Mouse (Mus musculus): ENCODE measurements at regions not wholly inside any gene's neighbourhood (a gene's known extent, or its start where the extent isn't known, plus 50 kb on each side); places are given as distances from the start of the nearest gene placed in this dataset.

DNA sequence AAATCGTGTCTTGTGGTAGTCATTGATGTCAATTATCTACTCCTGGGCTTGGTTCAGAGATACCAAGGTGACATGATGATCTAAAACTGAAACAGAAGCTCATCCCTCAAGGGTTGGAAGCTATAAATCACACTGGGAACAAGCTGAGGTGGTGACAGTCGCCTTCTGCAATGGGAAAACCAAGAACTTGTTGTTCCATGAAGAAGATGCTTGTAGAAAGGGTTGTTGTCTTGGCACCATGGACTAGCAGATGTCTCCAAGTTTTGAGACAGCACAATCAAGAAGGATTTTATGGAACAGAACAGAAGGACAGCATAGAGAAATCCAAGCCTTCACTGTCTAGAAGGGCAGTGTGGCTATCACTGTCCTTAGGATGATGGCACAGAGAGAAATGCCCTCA, 2005.4 kb upstream of the Lrrc6 start:
- Histone ChIP-seq H3K27me3 (replicated peaks; ENCODE audit: control insufficient read depth, insufficient read depth, low read length) (no peaks in the 10 kb centered on the region), H3K27ac (ENCODE audit: low read length) (no peak overlapping the region), H3K36me3 (ENCODE audit: control insufficient read depth, insufficient read depth, low read length) (no peaks in the 10 kb centered on the region), H3K4me2 (ENCODE audit: low read depth, low read length) (no peak overlapping the region), H3K9me3 (ENCODE audit: control insufficient read depth, low read length) (no peaks in the 10 kb centered on the region), H3K4me3 (ENCODE audit: low read length) (no peak overlapping the region), H3K9ac (ENCODE audit: low read depth, low read length) (no peak overlapping the region), H3K4me1 (ENCODE audit: control insufficient read depth, insufficient read depth, low read length) (no peaks in the 10 kb centered on the region)
- ATAC-seq: no peak
- 58% methylated on average over 2 of the region's 2 CpGs for WGBS

DNA sequence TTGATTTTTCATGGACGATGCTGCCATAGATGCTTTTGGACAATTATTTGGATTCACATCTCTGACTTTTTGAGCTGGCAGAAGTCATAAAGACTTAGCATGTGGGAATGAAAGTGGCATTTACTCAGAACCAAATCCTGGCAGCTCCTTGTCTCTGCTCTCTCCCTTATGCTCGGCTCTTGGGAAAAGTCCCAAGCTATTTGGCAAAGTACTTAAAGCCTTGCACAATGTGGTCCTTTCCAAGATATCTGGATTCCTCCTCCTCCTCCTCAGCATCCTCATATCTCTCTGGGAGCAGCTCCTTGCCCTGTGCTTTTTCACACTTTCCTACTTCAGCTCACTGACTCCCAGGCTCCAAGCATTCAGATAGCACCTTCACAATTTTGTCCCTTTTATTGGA, 1995.7 kb upstream of the Lrrc6 start:
- Histone ChIP-seq H3K9ac (ENCODE audit: low read depth, low read length) (no peak overlapping the region), H3K4me3 (ENCODE audit: low read length) (no peak overlapping the region), H3K36me3 (ENCODE audit: control insufficient read depth, insufficient read depth, low read length) (no peaks in the 10 kb centered on the region), H3K27ac (ENCODE audit: low read length) (no peak overlapping the region), H3K9me3 (ENCODE audit: control insufficient read depth, low read length) (no peaks in the 10 kb centered on the region), H3K4me1 (ENCODE audit: control insufficient read depth, insufficient read depth, low read length) (no peaks in the 10 kb centered on the region), H3K27me3 (replicated peaks; ENCODE audit: control insufficient read depth, insufficient read depth, low read length) (no peaks in the 10 kb centered on the region), H3K4me2 (ENCODE audit: low read depth, low read length) (no peak overlapping the region)
- WGBS: 83% methylated on average over 2 of the region's 2 CpGs
- ATAC-seq: no peak

DNA sequence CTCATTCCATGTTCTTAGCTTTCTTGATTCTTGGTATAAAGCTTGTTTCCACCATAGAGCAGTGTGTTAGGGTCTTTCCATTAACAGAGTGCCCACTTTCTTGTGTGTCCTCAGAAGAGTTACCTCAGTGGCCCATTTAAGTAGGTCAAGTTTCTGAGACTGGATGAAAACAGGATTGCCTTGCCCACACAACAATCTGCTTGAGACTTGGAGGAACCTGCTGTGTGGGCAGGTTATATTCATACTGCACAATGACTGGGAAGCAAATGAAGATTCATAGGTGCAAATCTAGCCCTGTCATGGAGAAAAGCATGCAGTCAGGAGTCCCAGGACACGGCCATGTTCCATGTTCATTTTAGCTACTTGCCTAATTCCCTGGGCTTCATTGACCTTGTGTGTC, 1984.1 kb upstream of the Lrrc6 start:
- Histone ChIP-seq H3K36me3 (ENCODE audit: control insufficient read depth, insufficient read depth, low read length) (no peaks in the 10 kb centered on the region), H3K4me1 (ENCODE audit: control insufficient read depth, insufficient read depth, low read length) (no peaks in the 10 kb centered on the region), H3K4me3 (ENCODE audit: low read length) (no peak overlapping the region), H3K4me2 (ENCODE audit: low read depth, low read length) (no peak overlapping the region), H3K27ac (ENCODE audit: low read length) (no peak overlapping the region), H3K9me3 (ENCODE audit: control insufficient read depth, low read length) (no peaks in the 10 kb centered on the region), H3K9ac (ENCODE audit: low read depth, low read length) (no peak overlapping the region), H3K27me3 (replicated peaks; ENCODE audit: control insufficient read depth, insufficient read depth, low read length) (no peaks in the 10 kb centered on the region)
- WGBS: 86% methylated on average over 1 of the region's 1 CpGs
- no peak for ATAC-seq

DNA sequence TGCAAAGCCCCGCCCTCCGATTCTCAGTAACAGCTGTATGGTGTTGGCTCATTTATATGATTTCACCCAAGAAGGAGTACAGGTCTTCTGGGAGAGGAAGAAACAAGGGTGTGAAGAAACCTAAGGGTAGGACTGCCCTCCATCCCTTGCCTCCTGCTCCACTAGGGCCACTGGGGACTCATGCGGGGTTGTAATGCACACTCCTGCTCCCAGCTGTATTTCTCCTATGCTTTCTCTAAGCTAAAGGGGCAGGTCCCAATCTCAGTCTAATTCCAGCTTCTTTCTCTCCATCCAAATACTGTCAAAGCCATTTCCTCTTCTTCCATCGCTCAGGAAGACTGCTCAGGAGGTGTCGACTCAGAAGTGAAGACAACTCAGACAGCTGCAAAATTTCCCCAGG, 1977.0 kb upstream of the Lrrc6 start:
- Histone ChIP-seq H3K27ac (ENCODE audit: low read length) (no peak overlapping the region), H3K27me3 (replicated peaks; ENCODE audit: control insufficient read depth, insufficient read depth, low read length) (no peaks in the 10 kb centered on the region), H3K4me1 (ENCODE audit: control insufficient read depth, insufficient read depth, low read length) (no peaks in the 10 kb centered on the region), H3K4me3 (ENCODE audit: low read length) (no peak overlapping the region), H3K4me2 (ENCODE audit: low read depth, low read length) (no peak overlapping the region), H3K9me3 (ENCODE audit: control insufficient read depth, low read length) (no peaks in the 10 kb centered on the region), H3K9ac (ENCODE audit: low read depth, low read length) (no peak overlapping the region), H3K36me3 (ENCODE audit: control insufficient read depth, insufficient read depth, low read length) (no peaks in the 10 kb centered on the region)
- 79% methylated on average over 5 of the region's 5 CpGs for WGBS
- no peak for ATAC-seq

DNA sequence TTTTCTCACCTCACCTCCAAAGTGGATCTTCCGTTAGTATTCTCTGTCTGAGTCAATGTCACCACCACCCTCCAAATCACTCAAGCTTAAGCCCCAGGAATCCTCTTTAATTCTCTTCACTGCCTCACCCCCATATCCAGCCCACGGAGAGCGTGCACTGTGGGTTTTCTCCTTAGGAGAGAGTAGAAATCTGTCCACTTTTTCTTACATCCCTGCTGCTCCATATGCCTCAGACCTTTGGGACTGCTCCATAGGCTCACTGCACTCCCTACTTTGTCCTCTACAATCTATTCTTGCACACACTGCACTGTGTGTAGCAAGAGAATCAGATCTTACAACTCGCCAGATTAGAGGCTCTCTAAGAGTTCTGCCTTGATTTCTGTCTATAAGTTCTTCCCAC, 1971.2 kb upstream of the Lrrc6 start:
- ATAC-seq: no peak
- Histone ChIP-seq H3K4me2 (ENCODE audit: low read depth, low read length) (no peak overlapping the region), H3K27ac (ENCODE audit: low read length) (no peak overlapping the region), H3K27me3 (replicated peaks; ENCODE audit: control insufficient read depth, insufficient read depth, low read length) (no peaks in the 10 kb centered on the region), H3K36me3 (ENCODE audit: control insufficient read depth, insufficient read depth, low read length) (no peaks in the 10 kb centered on the region), H3K4me1 (ENCODE audit: control insufficient read depth, insufficient read depth, low read length) (no peaks in the 10 kb centered on the region), H3K9ac (ENCODE audit: low read depth, low read length) (no peak overlapping the region), H3K9me3 (ENCODE audit: control insufficient read depth, low read length) (no peaks in the 10 kb centered on the region), H3K4me3 (ENCODE audit: low read length) (no peak overlapping the region)
- 87% methylated on average over 4 of the region's 4 CpGs for WGBS

DNA sequence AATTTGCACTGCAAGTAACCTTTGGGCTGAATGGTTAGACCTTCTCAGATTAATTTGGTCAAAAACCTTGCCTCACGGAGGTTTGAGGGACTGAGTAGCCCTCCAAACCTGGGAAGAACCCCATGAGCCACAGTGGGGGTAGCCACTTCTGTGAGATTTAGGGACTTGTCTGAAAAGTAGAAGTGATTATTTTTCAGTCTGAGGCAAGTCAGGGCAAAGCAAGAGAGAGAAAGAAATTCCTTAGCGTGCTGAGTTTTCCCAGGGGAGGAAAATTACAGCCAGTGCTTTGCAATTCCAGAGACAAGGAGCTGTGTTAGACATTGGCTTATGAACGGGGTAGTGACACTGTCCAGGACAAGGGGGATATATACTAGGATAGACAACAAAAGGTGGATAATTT, 1962.1 kb upstream of the Lrrc6 start:
- 46% methylated on average over 3 of the region's 3 CpGs for WGBS

GRCm38 (mm10) chr15:68457239-68457638, 1956.5 kb upstream of the Lrrc6 start:
- Histone ChIP-seq H3K4me3 (ENCODE audit: low read length) (no peak overlapping the region), H3K9me3 (ENCODE audit: control insufficient read depth, low read length) (no peaks in the 10 kb centered on the region), H3K27me3 (replicated peaks; ENCODE audit: control insufficient read depth, insufficient read depth, low read length) (no peaks in the 10 kb centered on the region), H3K4me1 (ENCODE audit: control insufficient read depth, insufficient read depth, low read length) (no peaks in the 10 kb centered on the region), H3K27ac (ENCODE audit: low read length) (no peak overlapping the region), H3K36me3 (ENCODE audit: control insufficient read depth, insufficient read depth, low read length) (no peaks in the 10 kb centered on the region), H3K9ac (ENCODE audit: low read depth, low read length) (no peak overlapping the region), H3K4me2 (ENCODE audit: low read depth, low read length) (no peak overlapping the region)
- WGBS: 42% methylated on average over 2 of the region's 2 CpGs
- ATAC-seq: no peak

More for the DNA sequence above, 1962.1 kb upstream of the Lrrc6 start:
- Histone ChIP-seq H3K27me3 (replicated peaks; ENCODE audit: control insufficient read depth, insufficient read depth, low read length) (no peaks in the 10 kb centered on the region), H3K36me3 (ENCODE audit: control insufficient read depth, insufficient read depth, low read length) (no peaks in the 10 kb centered on the region), H3K9ac (ENCODE audit: low read depth, low read length) (no peak overlapping the region), H3K9me3 (ENCODE audit: control insufficient read depth, low read length) (no peaks in the 10 kb centered on the region), H3K4me1 (ENCODE audit: control insufficient read depth, insufficient read depth, low read length) (no peaks in the 10 kb centered on the region), H3K4me3 (ENCODE audit: low read length) (no peak overlapping the region), H3K27ac (ENCODE audit: low read length) (no peak overlapping the region), H3K4me2 (ENCODE audit: low read depth, low read length) (no peak overlapping the region)
- ATAC-seq: no peak

GRCm38 (mm10) chr15:68451971-68452370, 1951.3 kb upstream of the Lrrc6 start:
- ATAC-seq: no peak
- Histone ChIP-seq H3K27me3 (replicated peaks; ENCODE audit: control insufficient read depth, insufficient read depth, low read length) (no peaks in the 10 kb centered on the region), H3K36me3 (ENCODE audit: control insufficient read depth, insufficient read depth, low read length) (no peaks in the 10 kb centered on the region), H3K4me1 (ENCODE audit: control insufficient read depth, insufficient read depth, low read length) (no peaks in the 10 kb centered on the region), H3K9ac (ENCODE audit: low read depth, low read length) (no peak overlapping the region), H3K4me2 (ENCODE audit: low read depth, low read length) (no peak overlapping the region), H3K9me3 (ENCODE audit: control insufficient read depth, low read length) (no peaks in the 10 kb centered on the region), H3K27ac (ENCODE audit: low read length) (no peak overlapping the region), H3K4me3 (ENCODE audit: low read length) (no peak overlapping the region)
- 37% methylated on average over 2 of the region's 2 CpGs for WGBS

- H3K36me3 ChIP-seq (ENCODE audit: control insufficient read depth, insufficient read depth, low read length): no peaks in the 10 kb centered on the region
- H3K9ac ChIP-seq (ENCODE audit: low read depth, low read length): no peak overlapping the region
- no peaks in the 10 kb centered on the region for H3K27me3 ChIP-seq (replicated peaks; ENCODE audit: control insufficient read depth, insufficient read depth, low read length)
- no peak overlapping the region for H3K4me3 ChIP-seq (ENCODE audit: low read length)
- no peak overlapping the region for H3K27ac ChIP-seq (ENCODE audit: low read length)
- H3K9me3 ChIP-seq (ENCODE audit: control insufficient read depth, low read length): no peaks in the 10 kb centered on the region
- 80% methylated on average over 7 of the region's 7 CpGs for WGBS
- no peak for ATAC-seq
- no peak overlapping the region for H3K4me2 ChIP-seq (ENCODE audit: low read depth, low read length)
- H3K4me1 ChIP-seq (ENCODE audit: control insufficient read depth, insufficient read depth, low read length): no peaks in the 10 kb centered on the region
These were observed 1944.6 kb upstream of the Lrrc6 start for GRCm38 (mm10) chr15:68445341-68445740.

DNA sequence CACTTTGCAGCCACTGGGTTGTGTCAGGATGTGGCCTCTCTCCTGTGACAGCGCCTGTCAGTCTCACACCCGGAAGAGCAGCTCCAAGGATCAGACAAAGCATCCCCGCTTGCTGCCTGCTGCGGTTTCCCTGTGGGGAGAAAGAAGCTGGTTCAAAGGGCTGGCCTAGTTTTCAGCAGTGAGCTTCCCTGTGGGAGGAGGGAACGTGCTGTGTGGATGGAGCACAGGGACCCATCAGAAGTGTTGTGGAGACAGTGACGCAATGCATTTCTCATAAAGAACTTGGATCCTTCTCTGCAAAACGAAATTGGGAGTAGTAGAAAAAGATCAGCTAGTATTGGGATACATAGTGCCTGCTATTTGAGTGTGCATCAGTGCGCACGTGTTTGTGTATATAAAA, 1939.9 kb upstream of the Lrrc6 start:
- H3K4me2 ChIP-seq (ENCODE audit: low read depth, low read length): no peak overlapping the region
- H3K4me1 ChIP-seq (ENCODE audit: control insufficient read depth, insufficient read depth, low read length): no peaks in the 10 kb centered on the region
- no peak for ATAC-seq
- H3K4me3 ChIP-seq (ENCODE audit: low read length): no peak overlapping the region
- H3K36me3 ChIP-seq (ENCODE audit: control insufficient read depth, insufficient read depth, low read length): no peaks in the 10 kb centered on the region
- no peak overlapping the region for H3K9ac ChIP-seq (ENCODE audit: low read depth, low read length)
- WGBS: 62% methylated on average over 9 of the region's 9 CpGs
- H3K9me3 ChIP-seq (ENCODE audit: control insufficient read depth, low read length): no peaks in the 10 kb centered on the region
- no peaks in the 10 kb centered on the region for H3K27me3 ChIP-seq (replicated peaks; ENCODE audit: control insufficient read depth, insufficient read depth, low read length)
- no peak overlapping the region for H3K27ac ChIP-seq (ENCODE audit: low read length)
